Mouse (Mus musculus) lung, postnatal 36 days (tissue): ENCODE measurements around the gene Bglap3.
"Not testable (repeated sequence)": the region's sequence is repeated elsewhere in the genome, so short reads cannot be mapped to it uniquely, and the experiment has no call there.

Source experiments
- DNase-seq: peaks from one replicate; pipeline ENCODE4 v3.0.0; 2022; ENCODE audit warnings: mixed read lengths

The Bglap3 gene

GRCm38 (mm10) chr3:88375750-88376626 lies 3.4 kb upstream of the Bglap3 start:
- peak; percentile 28 for DNase-seq

- DNase-seq = not testable (repeated sequence)
These were observed 4.0 kb downstream of the Bglap3 start for GRCm38 (mm10) chr3:88368511-88368910.

GRCm38 (mm10) chr3:88367517-88367916 lies 5.0 kb downstream of the Bglap3 start:
- not testable (repeated sequence) for DNase-seq

GRCm38 (mm10) chr3:88366830-88367428 lies 5.6 kb downstream of the Bglap3 start:
- DNase-seq = peak; percentile 62

GRCm38 (mm10) chr3:88365705-88366361 lies 6.7 kb downstream of the Bglap3 start:
- DNase-seq = no peak

DNA sequence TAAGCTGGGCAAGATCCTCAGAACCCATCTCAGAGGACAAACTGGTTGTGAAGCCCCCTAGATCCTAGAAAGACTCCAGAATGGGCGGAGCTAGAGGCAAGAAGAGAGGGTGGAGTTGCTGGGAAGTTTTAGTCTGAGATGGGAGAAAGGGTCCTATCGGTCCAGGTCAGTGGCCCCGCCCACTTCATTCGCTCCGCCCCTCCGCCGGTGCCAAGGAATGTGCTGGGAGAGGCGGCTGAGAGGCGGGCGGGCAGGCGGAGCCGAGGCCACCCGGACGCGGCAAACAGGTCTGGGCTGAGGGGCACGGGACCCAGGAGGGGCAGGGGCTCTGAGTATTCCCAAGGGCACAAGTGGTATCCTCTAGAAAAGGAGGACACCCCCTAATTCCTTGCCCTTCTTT lies 8.2 kb downstream of the Bglap3 start, which contains the start of gene Paqr6:
Gene Paqr6, plus strand, starts transcription at position 248 of the 400 bp plus-strand sequence.
- DNase-seq = peak; percentile 90

DNA sequence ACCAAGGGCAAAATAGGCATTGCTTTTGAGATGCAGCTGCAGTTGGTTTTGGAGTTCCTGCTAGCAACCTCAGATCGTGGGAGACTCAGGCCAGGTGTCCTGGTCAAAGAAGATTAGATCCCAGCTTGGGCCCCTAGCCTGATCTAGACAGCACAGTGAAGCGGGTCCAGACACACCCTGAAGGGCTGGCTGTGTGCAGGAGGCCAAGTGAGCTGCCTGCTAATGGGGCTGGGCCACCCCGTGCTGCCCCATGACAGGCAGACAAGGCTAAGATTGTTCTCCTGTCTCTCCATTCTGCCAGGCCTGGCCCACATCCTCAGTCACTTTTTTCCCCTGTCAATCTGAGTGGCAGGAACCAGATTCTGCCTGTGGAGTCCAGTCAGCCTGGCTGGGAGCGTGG lies 8.8 kb downstream of the Bglap3 start:
- DNase-seq = peak; percentile 45

DNA sequence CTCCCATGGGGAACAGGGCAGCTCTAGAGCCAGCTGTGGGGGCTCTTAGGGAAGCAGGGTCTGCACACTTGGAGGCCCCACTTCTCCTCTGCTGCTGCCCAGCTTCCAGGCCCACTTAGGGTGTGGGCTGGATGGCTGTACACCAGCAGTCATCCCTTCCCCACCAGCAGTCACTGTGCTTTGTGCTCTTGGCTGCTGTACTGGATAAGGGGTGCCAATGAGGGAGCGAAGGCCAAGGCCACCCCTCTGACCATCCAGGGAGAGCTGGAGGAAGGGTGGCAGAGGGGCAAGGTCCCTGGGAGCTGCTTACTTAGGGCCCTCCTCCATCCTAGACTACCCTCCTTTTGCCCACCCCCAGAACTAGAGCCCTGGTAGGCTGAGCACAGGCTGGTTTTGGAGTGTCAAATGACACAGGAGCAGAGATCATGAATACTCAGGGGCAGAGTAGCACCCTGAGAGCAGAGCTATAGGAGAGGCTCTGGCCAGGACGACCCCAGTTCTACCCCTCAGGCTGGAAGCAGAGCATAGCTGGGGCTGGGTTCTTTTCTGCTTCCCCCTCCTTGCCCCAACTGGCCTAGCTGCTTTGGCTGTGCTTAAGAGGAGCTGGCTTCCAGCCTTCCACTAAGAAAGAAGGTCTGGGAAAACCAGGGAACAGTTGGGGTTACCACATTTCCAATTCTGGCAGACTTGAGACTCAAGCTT lies 10.8 kb downstream of the Bglap3 start:
- no peak for DNase-seq

DNA sequence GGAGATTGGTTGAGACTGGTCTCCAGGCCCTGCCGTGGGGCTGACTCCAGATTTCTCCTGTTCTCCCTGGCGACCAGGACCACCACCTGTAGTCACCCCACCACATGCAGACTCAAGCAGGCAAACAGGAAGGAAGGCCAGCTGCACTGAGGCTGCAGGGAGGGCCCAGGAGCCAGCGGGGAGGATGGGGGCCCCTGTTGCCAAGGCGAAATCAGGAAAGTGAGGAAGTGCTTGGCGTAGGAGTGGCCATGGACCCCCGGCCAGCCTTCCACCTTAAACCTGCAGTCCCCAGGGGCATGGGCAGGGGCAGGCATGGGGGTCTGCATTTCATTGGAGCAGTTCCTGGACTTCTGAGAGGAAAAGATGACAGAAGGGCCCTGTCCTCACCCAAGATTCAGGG lies 11.4 kb downstream of the Bglap3 start:
- no peak for DNase-seq

DNA sequence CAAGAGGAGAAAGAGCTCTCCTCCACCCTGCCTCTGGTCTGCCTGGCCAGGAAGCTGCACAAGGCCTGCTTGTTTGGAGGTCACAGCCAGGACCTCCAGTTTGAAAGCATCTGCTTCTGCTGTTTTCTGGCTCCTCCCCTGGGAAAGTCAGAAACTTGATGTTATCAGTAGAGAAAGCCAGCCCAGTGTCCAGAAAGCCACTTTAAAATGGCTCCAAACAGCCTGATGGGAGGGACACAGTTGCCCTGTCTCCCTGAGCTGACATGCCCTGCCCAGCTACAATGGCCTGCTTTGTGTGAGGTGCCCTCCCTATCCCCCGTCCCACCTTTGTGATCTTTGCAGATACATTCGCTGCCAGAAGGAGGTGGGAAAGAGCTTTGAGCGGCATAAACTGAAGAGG lies 12.6 kb downstream of the Bglap3 start:
- no peak for DNase-seq

DNA sequence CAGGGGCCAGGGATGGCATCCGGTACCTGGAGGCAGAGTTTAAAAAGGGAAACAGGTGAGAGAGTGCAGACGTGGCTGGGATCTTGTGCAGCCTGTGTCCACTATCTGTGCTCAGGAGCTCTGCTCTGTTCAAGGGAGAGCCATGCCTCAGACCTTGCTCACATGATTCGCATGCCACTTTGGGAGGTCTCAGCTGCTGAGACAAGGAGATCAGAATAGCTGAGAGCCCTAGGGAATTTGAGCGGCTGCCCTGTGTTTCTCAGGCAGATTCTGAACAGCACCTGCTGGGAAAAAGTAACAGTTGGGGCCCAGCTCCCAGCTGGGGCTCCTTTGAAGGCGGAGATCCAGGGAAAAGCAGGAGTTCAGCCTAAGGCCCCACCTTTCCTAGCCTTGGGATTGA lies 13.0 kb downstream of the Bglap3 start:
- no peak for DNase-seq

DNA sequence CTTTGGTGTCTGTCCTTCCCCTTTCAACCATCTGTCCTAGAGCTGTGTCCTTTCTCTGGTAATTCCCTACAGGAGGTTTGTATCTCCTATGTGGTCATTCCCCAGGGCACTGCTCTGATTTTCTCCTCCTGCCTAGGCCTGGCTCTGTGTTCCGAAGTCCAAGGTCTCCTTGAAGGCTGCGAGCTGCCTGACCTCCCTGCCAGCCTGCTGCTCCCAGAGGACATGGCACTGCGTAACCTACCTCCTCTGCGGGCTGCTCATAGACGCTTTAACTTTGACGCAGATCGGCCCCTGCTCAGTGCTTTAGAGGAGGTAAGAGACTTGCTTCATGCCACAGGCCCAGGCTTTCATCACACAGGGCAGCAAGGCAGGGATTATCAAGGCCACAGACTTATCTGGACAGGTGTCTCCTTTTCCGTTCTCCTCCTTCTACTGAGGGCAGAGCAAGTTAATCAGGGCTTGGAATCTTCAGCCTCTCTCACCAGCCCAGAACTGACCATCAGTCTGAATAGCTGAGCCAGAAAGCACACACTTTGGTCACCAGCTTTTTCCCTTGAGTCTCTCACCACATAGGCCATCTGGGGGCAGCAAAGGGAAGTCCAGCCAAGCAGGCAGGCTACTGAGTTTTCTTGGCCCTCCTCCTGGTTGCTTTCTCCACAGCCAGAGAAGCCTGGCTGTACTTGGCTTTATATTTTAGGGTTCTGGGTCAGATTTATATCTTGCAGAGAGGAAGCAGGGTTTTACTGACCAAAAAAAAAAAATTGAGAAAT lies 18.0 kb downstream of the Bglap3 start:
- no peak for DNase-seq

DNA sequence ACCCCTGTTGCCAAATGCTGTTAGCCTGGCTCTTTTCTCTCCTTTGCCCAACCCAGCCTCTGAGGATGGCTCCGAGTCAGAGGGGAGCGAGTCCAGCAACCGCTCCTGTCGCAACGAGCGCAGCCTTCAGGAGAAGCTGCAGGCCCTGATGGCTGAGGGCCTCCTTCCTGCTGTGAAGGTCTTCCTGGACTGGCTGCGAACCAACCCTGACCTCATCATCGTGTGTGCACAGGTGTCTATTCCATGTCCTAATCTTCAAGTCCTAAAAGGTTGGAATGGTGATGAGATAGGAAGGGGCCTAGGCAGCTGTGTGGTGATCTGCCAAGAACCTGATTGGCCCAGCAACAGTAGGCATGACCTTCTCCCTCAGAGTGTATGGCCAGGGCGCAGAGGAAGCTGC lies 19.6 kb downstream of the Bglap3 start:
- DNase-seq = no peak

DNA sequence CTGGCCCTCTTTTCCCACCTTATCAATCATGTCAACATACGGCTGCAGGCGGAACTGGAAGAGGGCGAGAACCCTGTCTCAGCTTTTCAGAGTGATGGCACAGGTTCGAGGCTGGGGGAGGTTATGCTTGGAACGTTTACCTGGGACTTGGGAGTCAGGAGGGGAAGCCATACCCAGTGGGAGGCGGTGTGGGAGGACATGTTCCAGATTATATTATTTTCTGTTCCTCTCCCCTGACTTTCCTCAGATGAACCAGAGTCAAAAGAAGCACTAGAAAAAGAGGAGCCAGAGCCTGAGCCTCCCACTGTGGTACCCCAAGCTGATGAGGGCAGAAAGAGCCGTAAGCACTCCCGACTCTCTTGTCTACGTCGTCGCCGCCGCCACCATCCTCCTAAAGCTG lies 21.8 kb downstream of the Bglap3 start:
- DNase-seq = no peak

DNA sequence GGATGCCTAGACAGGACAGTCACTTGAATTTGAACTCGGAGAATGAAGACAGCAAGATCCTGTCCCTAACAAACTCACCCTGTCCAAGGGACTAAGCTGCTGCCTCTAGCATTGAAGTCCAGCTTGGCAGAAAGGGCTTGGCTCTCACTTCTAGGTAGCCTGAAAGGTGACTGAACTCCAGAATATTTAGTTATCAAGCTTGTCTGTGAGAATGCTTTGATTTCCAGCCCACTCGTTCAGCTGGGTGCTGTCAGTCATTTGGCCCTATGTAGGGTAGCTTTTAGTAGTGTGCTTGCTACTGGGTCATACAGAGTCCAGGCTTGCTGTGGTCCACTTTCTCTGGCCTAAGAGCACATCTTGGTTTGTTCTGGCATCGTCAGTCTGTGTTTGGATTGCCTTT lies 33.5 kb downstream of the Bglap3 start:
- no peak for DNase-seq

GRCm38 (mm10) chr3:88338316-88338715 lies 34.2 kb downstream of the Bglap3 start:
- no peak for DNase-seq

DNA sequence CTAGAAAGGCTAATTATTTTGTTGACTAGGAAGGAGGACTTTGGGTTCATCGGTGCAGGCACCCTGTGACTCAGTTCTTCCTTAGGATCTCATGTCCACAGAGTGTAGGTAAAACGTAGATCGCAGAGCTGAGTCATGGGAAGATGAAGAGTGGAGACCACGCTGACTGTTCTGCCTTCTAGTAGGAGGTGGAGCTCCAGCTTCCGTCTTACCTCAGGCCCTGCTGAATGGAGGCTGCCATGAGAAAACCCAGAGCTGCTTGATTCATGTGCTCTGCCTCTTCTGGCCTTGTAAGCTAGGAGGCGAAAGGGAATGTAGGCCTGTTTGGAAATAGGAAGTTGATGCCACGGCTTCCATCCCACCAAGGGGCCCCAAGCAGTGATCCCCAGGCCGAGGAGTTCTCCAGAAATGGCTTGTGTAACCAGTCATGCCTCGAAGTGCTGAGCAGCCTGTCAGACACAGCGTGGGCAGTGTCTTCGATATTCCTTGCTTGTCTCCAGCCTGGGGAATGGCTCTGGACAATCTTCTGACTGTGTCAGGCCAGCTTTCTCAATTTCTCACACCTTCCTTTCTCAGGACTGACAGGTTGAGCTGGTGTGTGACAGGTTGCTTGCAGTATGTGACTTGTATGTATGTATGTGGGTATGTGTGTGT lies 35.0 kb downstream of the Bglap3 start:
- DNase-seq = no peak

- peak; percentile 97 for DNase-seq
These were observed 36.2 kb downstream of the Bglap3 start, which contains the start of the genes Tmem79 and Smg5 for GRCm38 (mm10) chr3:88336058-88337013. Tmem79 (minus strand) TSS chr3:88336148. Smg5 (plus strand) TSS chr3:88336260.

- no peak for DNase-seq
These were observed 37.0 kb downstream of the Bglap3 start for GRCm38 (mm10) chr3:88335436-88336053.

GRCm38 (mm10) chr3:88334902-88335435 lies 37.6 kb downstream of the Bglap3 start:
- DNase-seq = no peak
